Mouse (Mus musculus): ENCODE measurements around the gene Gm20708. TPM values are rescaled to one million over a fixed set of nuclear protein-coding genes. Genes with fewer than 3 reads are reported as not detected.

The Gm20708 gene
- polyA plus RNA-seq, 2 experiments, result 0.08 to 0.28 TPM

GRCm38 (mm10) chr11:117823411-117823810 lies 13.9 kb downstream of the Gm20708 start:
- H3K27ac ChIP-seq, result no peak overlapping the region

GRCm38 (mm10) chr11:117824060-117824969 lies 14.8 kb downstream of the Gm20708 start:
- Histone ChIP-seq H3K4me3 (ENCODE audit: insufficient read depth in 1 of 2, low read depth in 2 of 2, low read length in 2 of 2) (peak overlapping the region; percentile 90 to 95), H3K36me3 (replicated peaks; ENCODE audit: control insufficient read depth, insufficient read depth, low read depth) (peaks cover 48% of the 10 kb centered on the region), H3K27me3 (ENCODE audit: control insufficient read depth, insufficient read depth, low read length) (no peaks in the 10 kb centered on the region), H3K4me2 (ENCODE audit: low read depth) (peak overlapping the region; percentile 90), H3K9ac (replicated peaks) (peak overlapping the region; percentile 99), H3K27ac (peak overlapping the region; percentile 93), H3K9me3 (ENCODE audit: control insufficient read depth, low read length) (no peaks in the 10 kb centered on the region), H3K4me1 (replicated peaks; ENCODE audit: control insufficient read depth in 2 of 2, insufficient read depth in 2 of 2, low read length in 1 of 2) (peaks cover 35 to 48% of the 10 kb centered on the region in 2 experiments)
- TF ChIP-seq CTCF (IDR thresholded peaks at IDR 0.05; ENCODE audit: low read depth), result peak; percentile 98
- no peak for TF ChIP-seq EP300 (IDR thresholded peaks at IDR 0.05; ENCODE audit: low read depth)
- WGBS (ENCODE audit: insufficient replicate concordance), result 15% methylated on average over 23 of the region's 23 CpGs
- ATAC-seq (ENCODE audit: insufficient read depth) (peak; percentile 56), DNase-seq (ENCODE audit: low read depth in 3 of 3, low spot score in 3 of 3) (peak in 2 of 3 experiments; percentile 67 to 69)

More at GRCm38 (mm10) chr11:117823411-117823810, 13.9 kb downstream of the Gm20708 start:
- TF ChIP-seq EP300 (IDR thresholded peaks at IDR 0.05; ENCODE audit: low read depth), result no peak
- no peak overlapping the region; the same call in 1 of the 2 replicates for H3K9ac ChIP-seq (replicated peaks)
- peaks cover 26 to 39% of the 10 kb centered on the region in 2 experiments for H3K4me1 ChIP-seq (replicated peaks; ENCODE audit: control insufficient read depth in 2 of 2, insufficient read depth in 2 of 2, low read length in 1 of 2)
- no peak for DNase-seq (ENCODE audit: low read depth in 3 of 3, low spot score in 3 of 3)
- H3K36me3 ChIP-seq (replicated peaks; ENCODE audit: control insufficient read depth, insufficient read depth, low read depth), result peaks cover 52% of the 10 kb centered on the region
- ATAC-seq (ENCODE audit: insufficient read depth), result no peak
- 85% methylated on average over 6 of the region's 6 CpGs for WGBS (ENCODE audit: insufficient replicate concordance)
- peak overlapping the region; percentile 90 for H3K4me2 ChIP-seq (ENCODE audit: low read depth)
- H3K4me3 ChIP-seq (ENCODE audit: insufficient read depth in 1 of 2, low read depth in 2 of 2, low read length in 2 of 2), result peak overlapping the region in 1 of 2 experiments; percentile 95; a peak in 1 of 4 replicates
- H3K27me3 ChIP-seq (ENCODE audit: control insufficient read depth, insufficient read depth, low read length), result no peaks in the 10 kb centered on the region
- H3K9me3 ChIP-seq (ENCODE audit: control insufficient read depth, low read length), result no peaks in the 10 kb centered on the region

- peak within 1 kb of the TSS; percentile 90 for H3K4me2 ChIP-seq (ENCODE audit: low read depth)
- TF ChIP-seq CTCF (IDR thresholded peaks at IDR 0.05; ENCODE audit: low read depth) (no peak), EP300 (IDR thresholded peaks at IDR 0.05; ENCODE audit: low read depth) (0 out of 2 replicates have a peak, but pooled peaks have one; percentile 6)
- H3K4me1 ChIP-seq (replicated peaks; ENCODE audit: control insufficient read depth in 2 of 2, insufficient read depth in 2 of 2, low read length in 1 of 2), result peaks cover 46 to 60% of the 10 kb centered on the region in 2 experiments
- H3K27ac ChIP-seq, result peak within 1 kb of the TSS; percentile 93
- H3K9me3 ChIP-seq (ENCODE audit: control insufficient read depth, low read length), result no peaks in the 10 kb centered on the region
- peak within 1 kb of the TSS; percentile 90 to 95 for H3K4me3 ChIP-seq (ENCODE audit: insufficient read depth in 1 of 2, low read depth in 2 of 2, low read length in 2 of 2)
- H3K36me3 ChIP-seq (replicated peaks; ENCODE audit: control insufficient read depth, insufficient read depth, low read depth), result peaks cover 36% of the 10 kb centered on the region
- no peaks in the 10 kb centered on the region for H3K27me3 ChIP-seq (ENCODE audit: control insufficient read depth, insufficient read depth, low read length)
- peak; percentile 68 for ATAC-seq (ENCODE audit: insufficient read depth)
- DNase-seq (ENCODE audit: low read depth in 3 of 3, low spot score in 3 of 3), result peak; percentile 76 to 83 (median 78)
- under 1% methylated on average over 34 of the region's 34 CpGs for WGBS (ENCODE audit: insufficient replicate concordance)
- peak within 1 kb of the TSS; percentile 99 for H3K9ac ChIP-seq (replicated peaks)
Measured at GRCm38 (mm10) chr11:117825333-117826101, 16.0 kb downstream of the Gm20708 start, which contains the start of the genes Afmid and Tk1. Afmid (plus strand) TSS chr11:117825924. Tk1 (minus strand) TSS chr11:117826092.

GRCm38 (mm10) chr11:117826164-117826563 lies 16.7 kb downstream of the Gm20708 start:
- no peaks in the 10 kb centered on the region for H3K9me3 ChIP-seq (ENCODE audit: control insufficient read depth, low read length)
- WGBS (ENCODE audit: insufficient replicate concordance), result 37% methylated on average over 5 of the region's 5 CpGs

More at GRCm38 (mm10) chr11:117826164-117826563, 16.7 kb downstream of the Gm20708 start:
- Histone ChIP-seq H3K4me3 (ENCODE audit: insufficient read depth in 1 of 2, low read depth in 2 of 2, low read length in 2 of 2) (peak overlapping the region; percentile 90 to 95), H3K4me2 (ENCODE audit: low read depth) (peak overlapping the region; percentile 90), H3K36me3 (replicated peaks; ENCODE audit: control insufficient read depth, insufficient read depth, low read depth) (peaks cover 30% of the 10 kb centered on the region), H3K27me3 (ENCODE audit: control insufficient read depth, insufficient read depth, low read length) (no peaks in the 10 kb centered on the region), H3K9ac (replicated peaks) (peak overlapping the region; percentile 99), H3K4me1 (replicated peaks; ENCODE audit: control insufficient read depth in 2 of 2, insufficient read depth in 2 of 2, low read length in 1 of 2) (peaks cover 53 to 67% of the 10 kb centered on the region in 2 experiments), H3K27ac (peak overlapping the region; percentile 93)
- DNase-seq (ENCODE audit: low read depth in 3 of 3, low spot score in 3 of 3) (no peak), ATAC-seq (ENCODE audit: insufficient read depth) (no peak)
- TF ChIP-seq EP300 (IDR thresholded peaks at IDR 0.05; ENCODE audit: low read depth) (no peak), CTCF (IDR thresholded peaks at IDR 0.05; ENCODE audit: low read depth) (no peak)
